Mouse (Mus musculus): ENCODE results near the gene Nepro.

Nepro gene

GRCm38 (mm10) chr16:44772577-44772976 lies 48.5 kb downstream of the Nepro start:
- DNase-seq, result no peak

DNA sequence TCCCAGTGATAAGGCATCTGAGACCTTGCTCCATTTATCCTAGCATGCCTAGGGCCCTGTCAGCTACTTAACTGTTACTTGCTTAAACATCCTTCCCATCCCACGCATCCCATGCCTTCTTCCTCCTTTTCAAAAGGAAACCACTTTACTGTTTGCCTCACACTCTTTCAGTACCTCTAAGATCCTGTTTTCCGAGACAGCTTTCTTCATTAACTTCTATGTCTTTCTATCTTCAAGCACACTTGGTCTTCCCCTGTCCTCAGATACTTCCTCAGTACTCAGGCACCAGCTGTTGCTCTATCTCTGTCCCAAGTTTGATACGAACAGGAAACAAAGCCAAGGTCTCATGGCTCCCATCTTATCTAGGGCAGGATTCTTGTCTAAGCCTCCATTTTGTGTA lies 49.6 kb downstream of the Nepro start:
- DNase-seq, result no peak

DNA sequence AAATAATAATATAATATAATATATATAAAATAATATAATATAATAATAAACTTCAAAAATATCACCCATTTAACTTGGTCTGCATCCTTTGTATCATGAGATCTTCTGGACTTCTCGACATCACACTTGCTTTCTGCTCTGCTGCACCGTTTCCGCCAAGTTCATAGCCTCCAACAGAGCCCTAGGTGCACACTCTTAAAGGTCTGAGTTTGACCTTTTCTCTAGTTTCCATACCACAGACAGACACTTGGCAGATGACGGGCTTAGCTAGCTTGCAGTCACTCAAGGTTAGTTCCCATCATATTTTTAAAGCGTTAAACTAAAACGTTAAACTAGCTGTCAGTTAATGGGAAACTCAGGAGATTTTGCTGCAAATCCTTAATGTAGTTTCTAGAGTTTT lies 50.1 kb downstream of the Nepro start:
- DNase-seq, result no peak

- peak in 1 of 2 experiments; percentile 8 for DNase-seq
These were observed 54.5 kb downstream of the Nepro start for GRCm38 (mm10) chr16:44778538-44779147.

DNA sequence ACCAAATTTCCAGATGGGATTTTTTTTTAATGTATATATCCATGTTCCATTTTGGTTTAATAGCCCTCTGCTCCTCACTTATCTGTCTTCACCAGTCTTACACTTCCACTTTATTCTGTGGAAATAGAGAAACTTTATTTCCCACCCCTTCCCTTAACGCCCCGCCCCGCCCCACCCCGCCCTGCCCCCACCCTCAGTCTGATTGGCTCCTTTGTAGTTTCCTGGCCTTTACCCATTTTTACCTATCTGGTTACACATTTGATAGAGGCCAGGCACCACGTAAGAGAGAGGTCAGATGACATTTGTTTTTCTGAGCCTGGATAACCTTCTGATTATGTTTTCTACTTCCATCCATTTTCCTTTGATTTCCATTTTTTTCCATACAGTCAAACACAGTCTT lies 55.4 kb downstream of the Nepro start:
- no peak for DNase-seq

DNA sequence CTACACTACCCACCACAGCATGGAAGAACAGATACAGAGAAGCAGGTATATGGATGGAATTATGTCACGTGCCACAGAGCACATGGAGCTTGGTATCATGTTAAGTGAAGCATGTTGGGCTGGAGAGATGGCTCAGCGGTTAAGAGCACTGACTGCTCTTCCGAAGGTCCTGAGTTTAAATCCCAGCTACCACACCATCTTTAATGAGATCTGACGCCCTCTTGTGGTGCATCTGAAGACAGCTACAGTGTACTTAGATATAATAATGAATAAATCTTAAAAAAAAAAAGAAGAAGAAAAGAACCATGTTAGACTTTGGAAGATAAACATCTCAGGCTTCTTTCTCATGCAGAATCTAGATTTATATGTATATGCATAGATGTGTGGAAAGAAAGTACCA lies 56.6 kb downstream of the Nepro start:
- no peak for DNase-seq

All from spleen, adult 18-20 months (tissue).